Mouse (Mus musculus) liver, postnatal 0 days (tissue): ENCODE measurements around the gene Pld1. TPM values are rescaled to one million over a fixed set of nuclear protein-coding genes. Genes with fewer than 3 reads are reported as not detected.
A peak's percentile ranks its signal among the peaks of the same experiment; 100 is the strongest.

Experiments
- ATAC-seq: fragments of 200-750 bp; cut with Nextera tagmentation; 2 replicates; pipeline ENCODE4 v1.8.0; 2017; ENCODE audit warnings: mild to moderate bottlenecking, moderate library complexity
- DNase-seq: peaks from one replicate; pipeline ENCODE4 v3.0.0-alpha.2; 2016
- H3K27ac ChIP-seq: fragments of 300-500 bp; sonication (generic); 2 replicates; pipeline ENCODE4 v1.5.1; 2014; ENCODE audit warnings: antibody characterized with exemption, moderate library complexity, mild to moderate bottlenecking, low read depth
- H3K27me3 ChIP-seq: fragments of 300-500 bp; sonication (generic); 2 replicates; pipeline ENCODE4 v1.6.1; 2014; ENCODE audit warnings: low read length, control low read depth, mixed read lengths; ENCODE audit not compliant: insufficient read depth
- H3K36me3 ChIP-seq: fragments of 300-500 bp; sonication (generic); replicated peaks from 2 replicates; pipeline ENCODE4 v1.6.1; 2014; ENCODE audit warnings: mild to moderate bottlenecking, control low read depth, low read length, moderate library complexity, mixed read lengths; ENCODE audit not compliant: insufficient read depth
- H3K4me1 ChIP-seq: fragments of 300-500 bp; sonication (generic); 2 replicates; pipeline ENCODE4 v1.6.1; 2014; ENCODE audit warnings: antibody characterized with exemption, mild to moderate bottlenecking, control low read depth; ENCODE audit not compliant: insufficient read depth
- H3K4me2 ChIP-seq: fragments of 300-500 bp; sonication (generic); 2 replicates; pipeline ENCODE4 v1.6.1; 2014; ENCODE audit warnings: low read depth, mild to moderate bottlenecking, low read length, moderate library complexity, mixed read lengths
- H3K4me3 ChIP-seq: fragments of 300-500 bp; sonication (generic); 2 replicates; pipeline ENCODE4 v1.5.1; 2014; ENCODE audit warnings: low read depth, low read length
- H3K9ac ChIP-seq: fragments of 300-500 bp; sonication (generic); replicated peaks from 2 replicates; pipeline ENCODE4 v1.6.1; 2014; ENCODE audit warnings: mild to moderate bottlenecking, moderate library complexity
- H3K9me3 ChIP-seq: fragments of 300-500 bp; sonication (generic); 2 replicates; pipeline ENCODE4 v1.6.1; 2016; ENCODE audit warnings: mild to moderate bottlenecking, control low read depth, low read length, mixed read lengths
- CTCF ChIP-seq: sonication (generic); IDR thresholded peaks from 2 replicates; pipeline ENCODE4 v1.5.1; 2016; ENCODE audit warnings: antibody characterized with exemption, low read depth
- EP300 ChIP-seq: IDR thresholded peaks from 2 replicates; pipeline ENCODE4 v1.6.1; 2016; ENCODE audit warnings: antibody characterized with exemption, low read depth, mild to moderate bottlenecking
- WGBS: fragments of 180-500 bp; shearing (Covaris S2); extraction: QIAGEN DNeasy Blood & Tissue Kit; methylation state at CpG from one replicate; pipeline ENCODE4 v1.1.7; 2014; ENCODE audit not compliant: insufficient replicate concordance; 5-methylcytosine and 5-hydroxymethylcytosine counted together
- polyA plus RNA-seq: library from polyadenylated mRNA; unstranded; fragments of >200 nt; fragmentation: Nextera tagmentation; extraction: Ambion mirVana; gene quantifications from 2 replicates; pipeline ENCODE4 v1.2.1, GENCODE M21; 2015

Pld1 gene
- polyA plus RNA-seq, 1 experiment from 2014 or later: 5.1 TPM

- Histone ChIP-seq H3K27me3 (no peaks in the 10 kb centered on the region), H3K9ac (no peak overlapping the region), H3K4me2 (no peak overlapping the region), H3K4me1 (peaks cover 3% of the 10 kb centered on the region; the same call in 1 of the 2 replicates), H3K27ac (no peak overlapping the region), H3K4me3 (no peak overlapping the region), H3K9me3 (no peaks in the 10 kb centered on the region), H3K36me3 (0 out of 2 replicates have a peak, but pooled peaks cover 6% of the 10 kb centered on the region)
- WGBS: 67% methylated on average over 2 of the region's 2 CpGs
- ATAC-seq (no peak), DNase-seq (no peak)
- TF ChIP-seq EP300 (no peak), CTCF (no peak)
Observed at GRCm38 (mm10) chr3:27983274-27983673, 44.8 kb downstream of the Pld1 start.

GRCm38 (mm10) chr3:27983935-27984577 lies 45.6 kb downstream of the Pld1 start:
- Histone ChIP-seq H3K9me3 (no peaks in the 10 kb centered on the region), H3K4me3 (peak overlapping the region; percentile 51), H3K9ac (peak overlapping the region; percentile 51; the same call in 1 of the 2 replicates), H3K4me2 (peak overlapping the region; percentile 70), H3K27me3 (no peaks in the 10 kb centered on the region), H3K27ac (peak overlapping the region; percentile 80), H3K4me1 (peaks cover 3% of the 10 kb centered on the region; the same call in 1 of the 2 replicates), H3K36me3 (0 out of 2 replicates have a peak, but pooled peaks cover 6% of the 10 kb centered on the region)
- ATAC-seq: peak; percentile 91
- WGBS: 5% methylated on average over 14 of the region's 14 CpGs
- peak; percentile 64 for DNase-seq
- no peak for TF ChIP-seq EP300
- no peak for TF ChIP-seq CTCF

- H3K4me3 ChIP-seq: peak overlapping the region; percentile 51
- DNase-seq (no peak), ATAC-seq (no peak)
- peaks cover 3% of the 10 kb centered on the region; the same call in 1 of the 2 replicates for H3K4me1 ChIP-seq
- H3K9me3 ChIP-seq: no peaks in the 10 kb centered on the region
- H3K36me3 ChIP-seq: 0 out of 2 replicates have a peak, but pooled peaks cover under 1% of the 10 kb centered on the region
- 59% methylated on average over 4 of the region's 4 CpGs for WGBS
- no peak for TF ChIP-seq EP300
- TF ChIP-seq CTCF: no peak
- H3K4me2 ChIP-seq: peak overlapping the region; percentile 70
- H3K27me3 ChIP-seq: no peaks in the 10 kb centered on the region
- H3K27ac ChIP-seq: peak overlapping the region; percentile 80
- H3K9ac ChIP-seq: peak overlapping the region; percentile 51; the same call in 1 of the 2 replicates
Observed at GRCm38 (mm10) chr3:27984620-27985019, 46.1 kb downstream of the Pld1 start.

- ATAC-seq (no peak), DNase-seq (no peak)
- H3K9ac ChIP-seq: no peak overlapping the region
- no peaks in the 10 kb centered on the region for H3K36me3 ChIP-seq
- H3K4me2 ChIP-seq: peak overlapping the region; percentile 70; the same call in 1 of the 2 replicates
- peaks cover 3% of the 10 kb centered on the region; the same call in 1 of the 2 replicates for H3K4me1 ChIP-seq
- H3K27ac ChIP-seq: no peak overlapping the region
- H3K9me3 ChIP-seq: no peaks in the 10 kb centered on the region
- no peaks in the 10 kb centered on the region for H3K27me3 ChIP-seq
- TF ChIP-seq EP300 (no peak), CTCF (no peak)
- no peak overlapping the region; the same call in 1 of the 2 replicates for H3K4me3 ChIP-seq
- WGBS: 78% methylated on average over 5 of the region's 5 CpGs
Observed at GRCm38 (mm10) chr3:27985344-27985743, 46.8 kb downstream of the Pld1 start.

- H3K9ac ChIP-seq: no peak overlapping the region
- no peaks in the 10 kb centered on the region for H3K9me3 ChIP-seq
- no peaks in the 10 kb centered on the region for H3K27me3 ChIP-seq
- H3K36me3 ChIP-seq: no peaks in the 10 kb centered on the region
- H3K4me1 ChIP-seq: peaks cover 3% of the 10 kb centered on the region; the same call in 1 of the 2 replicates
- WGBS: 65% methylated on average over 8 of the region's 8 CpGs
- DNase-seq (no peak), ATAC-seq (no peak)
- TF ChIP-seq EP300 (no peak), CTCF (no peak)
- no peak overlapping the region for H3K4me2 ChIP-seq
- H3K27ac ChIP-seq: no peak overlapping the region
- no peak overlapping the region for H3K4me3 ChIP-seq
Observed at GRCm38 (mm10) chr3:27987891-27988536, 49.5 kb downstream of the Pld1 start.

- Histone ChIP-seq H3K9me3 (no peaks in the 10 kb centered on the region), H3K4me2 (no peak overlapping the region), H3K4me3 (no peak overlapping the region), H3K27me3 (no peaks in the 10 kb centered on the region), H3K36me3 (no peaks in the 10 kb centered on the region), H3K4me1 (no peaks in the 10 kb centered on the region; the same call in 1 of the 2 replicates), H3K27ac (no peak overlapping the region), H3K9ac (no peak overlapping the region)
- ATAC-seq (no peak), DNase-seq (no peak)
- 75% methylated on average over 2 of the region's 2 CpGs for WGBS
- TF ChIP-seq CTCF (no peak), EP300 (no peak)
Observed at GRCm38 (mm10) chr3:27991100-27991703, 52.7 kb downstream of the Pld1 start.
